Mouse (Mus musculus) hindbrain, embryonic 11.5 days (tissue): ENCODE results near the gene Dock7. TPM values are rescaled to one million over a fixed set of nuclear protein-coding genes. Genes with fewer than 3 reads are reported as not detected.

Experiments
- ATAC-seq: fragments of 200-750 bp; cut with Nextera tagmentation; 2 replicates; pipeline ENCODE4 v1.8.0; 2017; ENCODE audit warnings: mild to moderate bottlenecking, moderate TSS enrichment, moderate library complexity; ENCODE audit not compliant: low FRiP score
- DNase-seq: peaks from one replicate; pipeline ENCODE4 v3.0.0-alpha.2; 2015; ENCODE audit warnings: low spot score
- H3K27ac ChIP-seq: fragments of 300-500 bp; sonication (generic); 2 replicates; pipeline ENCODE4 v1.5.1; 2014; ENCODE audit warnings: mild to moderate bottlenecking, low read depth, low read length
- H3K27me3 ChIP-seq: fragments of 300-500 bp; sonication (generic); 2 replicates; pipeline ENCODE4 v1.6.1; 2014; ENCODE audit warnings: mild to moderate bottlenecking, low read length, moderate library complexity, mixed read lengths; ENCODE audit not compliant: control insufficient read depth, insufficient read depth
- H3K36me3 ChIP-seq: fragments of 300-500 bp; sonication (generic); 2 replicates; pipeline ENCODE4 v1.6.1; 2014; ENCODE audit warnings: mild to moderate bottlenecking, low read length, moderate library complexity, mixed read lengths; ENCODE audit not compliant: control insufficient read depth, insufficient read depth
- H3K4me1 ChIP-seq: fragments of 300-500 bp; sonication (generic); replicated peaks from 2 replicates; pipeline ENCODE4 v1.6.1; 2014; ENCODE audit warnings: low read length, mixed read lengths; ENCODE audit not compliant: control insufficient read depth, insufficient read depth
- H3K4me2 ChIP-seq: fragments of 300-500 bp; sonication (generic); replicated peaks from 2 replicates; pipeline ENCODE4 v1.6.1; 2014; ENCODE audit warnings: mild to moderate bottlenecking, low read depth, low read length
- H3K4me3 ChIP-seq: fragments of 300-500 bp; sonication (generic); 2 replicates; pipeline ENCODE4 v1.5.1; 2014; ENCODE audit warnings: low read depth, low read length
- H3K9ac ChIP-seq: fragments of 300-500 bp; sonication (generic); 2 replicates; pipeline ENCODE4 v1.6.1; 2014; ENCODE audit warnings: low read depth, low read length
- H3K9me3 ChIP-seq: fragments of 300-500 bp; sonication (generic); 2 replicates; pipeline ENCODE4 v1.6.1; 2016; ENCODE audit warnings: low read length; ENCODE audit not compliant: control insufficient read depth
- WGBS: fragments of 180-500 bp; shearing (Covaris S2); extraction: QIAGEN DNeasy Blood & Tissue Kit; methylation state at CpG from one replicate; pipeline ENCODE4 v1.1.7; 2014; 5-methylcytosine and 5-hydroxymethylcytosine counted together
- polyA plus RNA-seq: library from polyadenylated mRNA; unstranded; fragments of >200 nt; fragmentation: Nextera tagmentation; extraction: Ambion mirVana; gene quantifications from 2 replicates; pipeline ENCODE4 v1.2.1, GENCODE M21; 2014

The Dock7 gene
- polyA plus RNA-seq, 1 experiment from 2014 or later, result 104 TPM

- DNase-seq, result no peak
- 73% methylated on average over 6 of the region's 6 CpGs for WGBS
- H3K4me1 ChIP-seq, result no peaks in the 10 kb centered on the region
- no peaks in the 10 kb centered on the region for H3K36me3 ChIP-seq
- no peak for ATAC-seq
- no peak overlapping the region for H3K9ac ChIP-seq
- no peaks in the 10 kb centered on the region for H3K27me3 ChIP-seq
- no peak overlapping the region for H3K27ac ChIP-seq
- H3K4me2 ChIP-seq, result no peak overlapping the region
- H3K9me3 ChIP-seq, result no peaks in the 10 kb centered on the region
- H3K4me3 ChIP-seq, result no peak overlapping the region
These were observed 12.0 kb upstream of the Dock7 start for GRCm38 (mm10) chr4:99132686-99133085.

- H3K4me2 ChIP-seq, result no peak overlapping the region
- no peaks in the 10 kb centered on the region for H3K36me3 ChIP-seq
- H3K9me3 ChIP-seq, result no peaks in the 10 kb centered on the region
- ATAC-seq (no peak), DNase-seq (no peak)
- no peaks in the 10 kb centered on the region for H3K27me3 ChIP-seq
- WGBS, result 96% methylated on average over 9 of the region's 9 CpGs
- H3K4me1 ChIP-seq, result no peaks in the 10 kb centered on the region
- H3K9ac ChIP-seq, result no peak overlapping the region
- H3K27ac ChIP-seq, result no peak overlapping the region
- H3K4me3 ChIP-seq, result no peak overlapping the region
These were observed 10.5 kb upstream of the Dock7 start for GRCm38 (mm10) chr4:99131227-99131653.

GRCm38 (mm10) chr4:99123546-99123945 lies 2.8 kb upstream of the Dock7 start:
- WGBS, result 77% methylated on average over 3 of the region's 3 CpGs
- DNase-seq (no peak), ATAC-seq (no peak)
- Histone ChIP-seq H3K9ac (no peak overlapping the region), H3K4me1 (peaks cover 5% of the 10 kb centered on the region), H3K9me3 (no peaks in the 10 kb centered on the region), H3K27me3 (no peaks in the 10 kb centered on the region), H3K4me2 (no peak overlapping the region), H3K4me3 (no peak overlapping the region), H3K27ac (no peak overlapping the region), H3K36me3 (no peaks in the 10 kb centered on the region)

GRCm38 (mm10) chr4:99122786-99123185 lies 2.1 kb upstream of the Dock7 start:
- H3K9ac ChIP-seq, result no peak overlapping the region
- no peaks in the 10 kb centered on the region for H3K27me3 ChIP-seq
- no peak overlapping the region for H3K4me3 ChIP-seq
- H3K9me3 ChIP-seq, result no peaks in the 10 kb centered on the region
- WGBS, result 76% methylated on average over 1 of the region's 1 CpGs
- H3K4me2 ChIP-seq, result no peak overlapping the region
- DNase-seq (no peak), ATAC-seq (no peak)
- no peaks in the 10 kb centered on the region for H3K36me3 ChIP-seq
- H3K4me1 ChIP-seq, result peaks cover 5% of the 10 kb centered on the region
- no peak overlapping the region for H3K27ac ChIP-seq

GRCm38 (mm10) chr4:99122047-99122446 lies 1.3 kb upstream of the Dock7 start:
- Histone ChIP-seq H3K4me2 (no peak overlapping the region), H3K9ac (no peak overlapping the region), H3K4me3 (no peak overlapping the region), H3K27me3 (no peaks in the 10 kb centered on the region), H3K9me3 (no peaks in the 10 kb centered on the region), H3K27ac (no peak overlapping the region), H3K36me3 (no peaks in the 10 kb centered on the region), H3K4me1 (peaks cover 5% of the 10 kb centered on the region)
- whole genome bisulfite sequencing, result 83% methylated on average over 3 of the region's 3 CpGs
- ATAC-seq (no peak), DNase-seq (no peak)

- WGBS, result 4% methylated on average over 17 of the region's 17 CpGs
- Histone ChIP-seq H3K27me3 (no peaks in the 10 kb centered on the region), H3K36me3 (no peaks in the 10 kb centered on the region), H3K4me1 (peaks cover 5% of the 10 kb centered on the region), H3K9ac (peak overlapping the region; percentile 97), H3K4me3 (peak overlapping the region; percentile 96), H3K4me2 (peak overlapping the region; percentile 65), H3K9me3 (no peaks in the 10 kb centered on the region), H3K27ac (peak overlapping the region; percentile 52; the same call in 1 of the 2 replicates)
- DNase-seq (no peak), ATAC-seq (no peak)
These were observed 524 bp upstream of the Dock7 start for GRCm38 (mm10) chr4:99121123-99121755.

- no peaks in the 10 kb centered on the region for H3K9me3 ChIP-seq
- no peak overlapping the region for H3K27ac ChIP-seq
- no peak overlapping the region for H3K9ac ChIP-seq
- H3K4me2 ChIP-seq, result peak overlapping the region; percentile 27
- peaks cover 5% of the 10 kb centered on the region for H3K4me1 ChIP-seq
- no peaks in the 10 kb centered on the region for H3K27me3 ChIP-seq
- DNase-seq (no peak), ATAC-seq (no peak)
- H3K4me3 ChIP-seq, result no peak overlapping the region
- WGBS, result 58% methylated on average over 5 of the region's 5 CpGs
- H3K36me3 ChIP-seq, result no peaks in the 10 kb centered on the region
These were observed 1.7 kb downstream of the Dock7 start for GRCm38 (mm10) chr4:99119051-99119450.

GRCm38 (mm10) chr4:99115797-99116196 lies 4.9 kb downstream of the Dock7 start:
- 88% methylated on average over 9 of the region's 9 CpGs for WGBS
- H3K27me3 ChIP-seq, result no peaks in the 10 kb centered on the region
- no peak overlapping the region for H3K27ac ChIP-seq
- no peak overlapping the region for H3K4me3 ChIP-seq
- no peak overlapping the region for H3K9ac ChIP-seq
- H3K4me1 ChIP-seq, result peaks cover 3% of the 10 kb centered on the region
- no peak for ATAC-seq
- H3K9me3 ChIP-seq, result no peaks in the 10 kb centered on the region
- H3K4me2 ChIP-seq, result no peak overlapping the region
- no peaks in the 10 kb centered on the region for H3K36me3 ChIP-seq
- DNase-seq, result no peak

- Histone ChIP-seq H3K27ac (no peak overlapping the region), H3K36me3 (no peaks in the 10 kb centered on the region), H3K4me3 (no peak overlapping the region), H3K27me3 (no peaks in the 10 kb centered on the region), H3K9me3 (no peaks in the 10 kb centered on the region), H3K4me1 (no peaks in the 10 kb centered on the region), H3K9ac (no peak overlapping the region), H3K4me2 (no peak overlapping the region)
- ATAC-seq (no peak), DNase-seq (no peak)
- 89% methylated on average over 3 of the region's 3 CpGs for WGBS
These were observed 9.0 kb downstream of the Dock7 start for GRCm38 (mm10) chr4:99111670-99112069.
